Mouse (Mus musculus) forebrain, embryonic 10.5 days (tissue): ENCODE results near the gene Asns. TPM values are rescaled to one million over a fixed set of nuclear protein-coding genes. Genes with fewer than 3 reads are reported as not detected.
A peak's percentile ranks its signal among the peaks of the same experiment; 100 is the strongest.

Experiments used
- DNase-seq: peaks from one replicate; pipeline ENCODE4 v3.0.0-alpha.2; 2017; ENCODE audit warnings: low spot score; ENCODE audit errors: extremely low spot score
- H3K27ac ChIP-seq: fragments of 300-500 bp; sonication (generic); 2 replicates; pipeline ENCODE4 v1.5.1; 2016; ENCODE audit warnings: mild to moderate bottlenecking
- H3K27me3 ChIP-seq: fragments of 300-500 bp; sonication (generic); 2 replicates; pipeline ENCODE4 v1.6.1; 2016; ENCODE audit warnings: mild to moderate bottlenecking; ENCODE audit not compliant: poor library complexity, severe bottlenecking
- H3K36me3 ChIP-seq: fragments of 300-500 bp; sonication (generic); replicated peaks from 2 replicates; pipeline ENCODE4 v1.6.1; 2016; ENCODE audit warnings: mild to moderate bottlenecking, moderate library complexity
- H3K4me1 ChIP-seq: fragments of 300-500 bp; sonication (generic); 2 replicates; pipeline ENCODE4 v1.6.1; 2016
- H3K4me3 ChIP-seq: fragments of 300-500 bp; sonication (generic); 2 replicates; pipeline ENCODE4 v1.5.1; 2016; ENCODE audit warnings: mild to moderate bottlenecking, moderate library complexity
- H3K9me3 ChIP-seq: fragments of 300-500 bp; sonication (generic); 2 replicates; pipeline ENCODE4 v1.6.1; 2016; ENCODE audit warnings: mild to moderate bottlenecking, moderate library complexity
- WGBS: fragments of 180-500 bp; shearing (Covaris S2); methylation state at CpG from one replicate; pipeline ENCODE4 v1.1.7; 2016; 5-methylcytosine and 5-hydroxymethylcytosine counted together
- polyA plus RNA-seq: library from polyadenylated mRNA; unstranded; fragments of >200 nt; fragmentation: Nextera tagmentation; extraction: Ambion mirVana; gene quantifications from 2 replicates; pipeline ENCODE4 v1.2.1, GENCODE M21; 2016

Gene Asns
- polyA plus RNA-seq, 1 experiment from 2014 or later, result 83.5 TPM

GRCm38 (mm10) chr6:7697999-7698699 lies 5.1 kb upstream of the Asns start:
- 88% methylated on average over 6 of the region's 6 CpGs for WGBS
- Histone ChIP-seq H3K27ac (no peak overlapping the region), H3K36me3 (no peaks in the 10 kb centered on the region), H3K4me1 (peaks cover 3% of the 10 kb centered on the region), H3K9me3 (no peaks in the 10 kb centered on the region), H3K27me3 (peaks cover 12% of the 10 kb centered on the region; the same call in 1 of the 2 replicates), H3K4me3 (no peak overlapping the region)
- no peak for DNase-seq

- WGBS, result 89% methylated on average over 4 of the region's 4 CpGs
- H3K4me3 ChIP-seq, result no peak overlapping the region
Observed at GRCm38 (mm10) chr6:7697077-7697643, 4.1 kb upstream of the Asns start.

GRCm38 (mm10) chr6:7696641-7697040 lies 3.6 kb upstream of the Asns start:
- no peak overlapping the region for H3K4me3 ChIP-seq
- H3K36me3 ChIP-seq, result no peaks in the 10 kb centered on the region
- DNase-seq, result no peak
- H3K9me3 ChIP-seq, result no peaks in the 10 kb centered on the region
- H3K27ac ChIP-seq, result no peak overlapping the region
- H3K27me3 ChIP-seq, result peaks cover 12% of the 10 kb centered on the region; the same call in 1 of the 2 replicates
- peaks cover 16% of the 10 kb centered on the region for H3K4me1 ChIP-seq
- WGBS, result 84% methylated on average over 3 of the region's 3 CpGs

More at GRCm38 (mm10) chr6:7697077-7697643, 4.1 kb upstream of the Asns start:
- no peaks in the 10 kb centered on the region for H3K9me3 ChIP-seq
- H3K27ac ChIP-seq, result no peak overlapping the region
- no peak for DNase-seq
- no peaks in the 10 kb centered on the region for H3K36me3 ChIP-seq
- peaks cover 13% of the 10 kb centered on the region for H3K4me1 ChIP-seq
- peaks cover 12% of the 10 kb centered on the region; the same call in 1 of the 2 replicates for H3K27me3 ChIP-seq

GRCm38 (mm10) chr6:7695901-7696300 lies 2.8 kb upstream of the Asns start:
- Histone ChIP-seq H3K36me3 (no peaks in the 10 kb centered on the region), H3K27ac (no peak overlapping the region), H3K4me3 (no peak overlapping the region), H3K27me3 (peaks cover 12% of the 10 kb centered on the region; the same call in 1 of the 2 replicates), H3K4me1 (peaks cover 16% of the 10 kb centered on the region), H3K9me3 (no peaks in the 10 kb centered on the region)
- no peak for DNase-seq
- WGBS, result 90% methylated on average over 4 of the region's 4 CpGs

- WGBS, result 69% methylated on average over 5 of the region's 5 CpGs
- Histone ChIP-seq H3K27me3 (peaks cover 12% of the 10 kb centered on the region; the same call in 1 of the 2 replicates), H3K27ac (no peak overlapping the region), H3K9me3 (no peaks in the 10 kb centered on the region), H3K36me3 (no peaks in the 10 kb centered on the region), H3K4me1 (peaks cover 21% of the 10 kb centered on the region), H3K4me3 (peak overlapping the region; percentile 86; the same call in 1 of the 2 replicates)
- DNase-seq, result no peak
Observed at GRCm38 (mm10) chr6:7693666-7694065, 612 bp upstream of the Asns start.

GRCm38 (mm10) chr6:7692451-7692850 lies 603 bp downstream of the Asns start:
- H3K36me3 ChIP-seq, result no peaks in the 10 kb centered on the region
- peak; percentile 36 for DNase-seq
- no peaks in the 10 kb centered on the region for H3K9me3 ChIP-seq
- peaks cover 12% of the 10 kb centered on the region; the same call in 1 of the 2 replicates for H3K27me3 ChIP-seq
- WGBS, result under 1% methylated on average over 12 of the region's 12 CpGs
- peak overlapping the region; percentile 89 for H3K27ac ChIP-seq
- H3K4me3 ChIP-seq, result peak overlapping the region; percentile 86
- H3K4me1 ChIP-seq, result peaks cover 21% of the 10 kb centered on the region

- no peak for DNase-seq
- H3K4me3 ChIP-seq, result peak overlapping the region; percentile 86
- H3K27ac ChIP-seq, result no peak overlapping the region
- no peaks in the 10 kb centered on the region for H3K36me3 ChIP-seq
- no peaks in the 10 kb centered on the region for H3K9me3 ChIP-seq
- 34% methylated on average over 15 of the region's 15 CpGs for WGBS
- H3K27me3 ChIP-seq, result peaks cover 12% of the 10 kb centered on the region; the same call in 1 of the 2 replicates
- H3K4me1 ChIP-seq, result peaks cover 21% of the 10 kb centered on the region
Observed at GRCm38 (mm10) chr6:7692037-7692436, 1.0 kb downstream of the Asns start.

- 86% methylated on average over 9 of the region's 9 CpGs for WGBS
- H3K27me3 ChIP-seq, result peaks cover 12% of the 10 kb centered on the region; the same call in 1 of the 2 replicates
- H3K9me3 ChIP-seq, result no peaks in the 10 kb centered on the region
- no peak for DNase-seq
- H3K4me3 ChIP-seq, result no peak overlapping the region
- H3K4me1 ChIP-seq, result peaks cover 21% of the 10 kb centered on the region
- H3K36me3 ChIP-seq, result no peaks in the 10 kb centered on the region
- H3K27ac ChIP-seq, result no peak overlapping the region
Observed at GRCm38 (mm10) chr6:7690456-7690855, 2.6 kb downstream of the Asns start.

- H3K27me3 ChIP-seq, result peaks cover 8% of the 10 kb centered on the region; the same call in 1 of the 2 replicates
- H3K4me1 ChIP-seq, result peaks cover 21% of the 10 kb centered on the region
- H3K9me3 ChIP-seq, result no peaks in the 10 kb centered on the region
- H3K27ac ChIP-seq, result no peak overlapping the region
- no peak for DNase-seq
- 0 out of 2 replicates have a peak, but pooled peaks cover 2% of the 10 kb centered on the region for H3K36me3 ChIP-seq
- WGBS, result 91% methylated on average over 12 of the region's 12 CpGs
- H3K4me3 ChIP-seq, result no peak overlapping the region
Observed at GRCm38 (mm10) chr6:7689180-7689579, 3.9 kb downstream of the Asns start.

- WGBS, result 89% methylated on average over 2 of the region's 2 CpGs
- no peak overlapping the region for H3K4me3 ChIP-seq
- H3K27ac ChIP-seq, result no peak overlapping the region
- H3K36me3 ChIP-seq, result peaks cover 6% of the 10 kb centered on the region; the same call in 1 of the 2 replicates
- no peaks in the 10 kb centered on the region for H3K27me3 ChIP-seq
- DNase-seq, result no peak
- H3K4me1 ChIP-seq, result 0 out of 2 replicates have a peak, but pooled peaks cover 5% of the 10 kb centered on the region
- no peaks in the 10 kb centered on the region for H3K9me3 ChIP-seq
Observed at GRCm38 (mm10) chr6:7686047-7686446, 7.0 kb downstream of the Asns start.

- 95% methylated on average over 8 of the region's 8 CpGs for WGBS
- H3K9me3 ChIP-seq, result no peaks in the 10 kb centered on the region
- H3K36me3 ChIP-seq, result peaks cover 25% of the 10 kb centered on the region
- no peaks in the 10 kb centered on the region for H3K4me1 ChIP-seq
- H3K27me3 ChIP-seq, result no peaks in the 10 kb centered on the region
- DNase-seq, result no peak
- no peak overlapping the region for H3K4me3 ChIP-seq
- H3K27ac ChIP-seq, result no peak overlapping the region
Observed at GRCm38 (mm10) chr6:7676194-7676901, 16.7 kb downstream of the Asns start.

- H3K4me1 ChIP-seq, result no peaks in the 10 kb centered on the region
- peaks cover 21% of the 10 kb centered on the region for H3K36me3 ChIP-seq
- no peak overlapping the region for H3K27ac ChIP-seq
- H3K27me3 ChIP-seq, result no peaks in the 10 kb centered on the region
- WGBS, result 89% methylated on average over 10 of the region's 10 CpGs
- no peak overlapping the region for H3K4me3 ChIP-seq
- H3K9me3 ChIP-seq, result no peaks in the 10 kb centered on the region
- DNase-seq, result no peak
Observed at GRCm38 (mm10) chr6:7672438-7673253, 20.4 kb downstream of the Asns start.
